Mouse (Mus musculus): ENCODE measurements around the gene Krtap24-1.

Krtap24-1 gene

GRCm38 (mm10) chr16:88611922-88612321 is at the start of gene Krtap24-1:
Gene Krtap24-1 (minus strand): TSS chr16:88612279.
- peak; percentile 25 for DNase-seq

- DNase-seq: peak; percentile 10
Observed at GRCm38 (mm10) chr16:88657426-88657825, 45.3 kb upstream of the Krtap24-1 start.

- no peak for DNase-seq
Observed at GRCm38 (mm10) chr16:88651952-88652351, 39.9 kb upstream of the Krtap24-1 start.

GRCm38 (mm10) chr16:88651082-88651481 is 39.0 kb upstream of the Krtap24-1 start:
- no peak for DNase-seq

GRCm38 (mm10) chr16:88647358-88647846 is 35.3 kb upstream of the Krtap24-1 start, which contains the start of gene Krtap26-1:
Gene Krtap26-1 (minus strand): TSS chr16:88647796.
- DNase-seq: no peak

- no peak for DNase-seq
Observed at GRCm38 (mm10) chr16:88646366-88647111, 34.5 kb upstream of the Krtap24-1 start.

GRCm38 (mm10) chr16:88640053-88640452 is 28.0 kb upstream of the Krtap24-1 start:
- no peak for DNase-seq

GRCm38 (mm10) chr16:88635142-88635541 is 23.1 kb upstream of the Krtap24-1 start:
- DNase-seq: peak; percentile 61

- DNase-seq: peak; percentile 72
Observed at GRCm38 (mm10) chr16:88631474-88631873, 19.4 kb upstream of the Krtap24-1 start.

GRCm38 (mm10) chr16:88627566-88627965 is 15.5 kb upstream of the Krtap24-1 start, which contains the start of gene 2310079G19Rik:
Gene 2310079G19Rik (minus strand): TSS chr16:88627666.
- no peak for DNase-seq

- DNase-seq: no peak
Observed at GRCm38 (mm10) chr16:88612712-88613111, 633 bp upstream of the Krtap24-1 start.

GRCm38 (mm10) chr16:88604570-88604969 is 7.5 kb downstream of the Krtap24-1 start:
- DNase-seq: no peak

GRCm38 (mm10) chr16:88602464-88602863 is 9.6 kb downstream of the Krtap24-1 start:
- DNase-seq: no peak

GRCm38 (mm10) chr16:88600303-88600702 is 11.8 kb downstream of the Krtap24-1 start:
- DNase-seq: no peak

GRCm38 (mm10) chr16:88599504-88600237 is 12.4 kb downstream of the Krtap24-1 start:
- DNase-seq: no peak

- peak; percentile 12 for DNase-seq
Observed at GRCm38 (mm10) chr16:88592758-88593157, 19.3 kb downstream of the Krtap24-1 start.

- no peak for DNase-seq
Observed at GRCm38 (mm10) chr16:88583338-88583737, 28.7 kb downstream of the Krtap24-1 start.

- DNase-seq: no peak
Observed at GRCm38 (mm10) chr16:88575885-88576679, 36.0 kb downstream of the Krtap24-1 start.

GRCm38 (mm10) chr16:88572904-88573404 is 39.1 kb downstream of the Krtap24-1 start:
- peak; percentile 20 for DNase-seq

- DNase-seq: peak; percentile 4
Observed at GRCm38 (mm10) chr16:88570136-88570535, 41.9 kb downstream of the Krtap24-1 start.

GRCm38 (mm10) chr16:88569732-88570131 is 42.3 kb downstream of the Krtap24-1 start:
- DNase-seq: no peak

GRCm38 (mm10) chr16:88569096-88569495 is 43.0 kb downstream of the Krtap24-1 start:
- DNase-seq: no peak
